Mouse (Mus musculus): Measurements from ENCODE around the gene Dnajc13. TPM values are rescaled to one million over a fixed set of nuclear protein-coding genes. Genes with fewer than 3 reads are reported as not detected.

Gene Dnajc13
- total RNA-seq, 1 experiment from 2014 or later: 47.2 TPM

DNA sequence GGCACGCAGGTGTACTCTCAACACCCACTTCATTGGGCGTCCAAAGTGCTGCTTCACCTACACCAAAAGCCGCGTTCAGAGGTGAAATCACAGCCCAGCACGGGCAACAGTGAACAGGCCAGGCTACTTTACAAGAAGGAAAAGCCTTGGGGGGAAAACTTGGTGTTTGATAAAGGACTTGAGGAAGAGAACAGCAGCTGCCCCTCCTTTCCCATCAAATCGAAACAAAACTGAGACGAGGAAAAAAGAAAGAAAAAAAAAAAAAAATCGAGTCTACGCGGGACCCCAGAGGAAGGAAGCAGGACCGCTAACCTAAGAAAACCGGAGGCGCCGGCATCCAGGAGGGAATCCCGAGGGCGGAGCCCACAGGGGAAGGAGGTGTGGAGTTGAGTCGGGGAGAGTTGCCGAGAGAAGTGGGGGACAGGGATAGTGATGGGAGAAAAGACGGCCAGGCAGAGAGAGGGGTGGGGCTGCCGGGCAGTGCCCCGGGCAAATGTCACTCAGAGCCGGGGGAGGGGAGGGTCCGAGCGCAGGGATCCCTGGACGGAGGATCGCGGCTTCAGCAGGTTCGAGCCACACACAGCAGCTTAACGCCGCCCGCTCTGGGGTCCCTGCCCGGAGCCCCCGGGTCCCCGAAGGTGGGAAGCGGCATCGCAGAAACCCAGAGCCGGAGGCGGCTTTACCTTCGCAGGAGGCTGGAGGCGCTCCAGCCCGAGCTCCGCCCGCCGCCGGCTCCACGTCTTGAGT lies 541 bp downstream of the Dnajc13 start:
- no peak for ATAC-seq (replicated peaks; ENCODE audit: insufficient number of reproducible peaks, low FRiP score, low TSS enrichment, poor library complexity, severe bottlenecking)

- ATAC-seq (replicated peaks; ENCODE audit: insufficient number of reproducible peaks, low FRiP score, low TSS enrichment, poor library complexity, severe bottlenecking): no peak
Measured at GRCm38 (mm10) chr9:104260306-104260705, 2.4 kb downstream of the Dnajc13 start.

GRCm38 (mm10) chr9:104256085-104256484 lies 6.6 kb downstream of the Dnajc13 start:
- no peak for ATAC-seq (replicated peaks; ENCODE audit: insufficient number of reproducible peaks, low FRiP score, low TSS enrichment, poor library complexity, severe bottlenecking)

DNA sequence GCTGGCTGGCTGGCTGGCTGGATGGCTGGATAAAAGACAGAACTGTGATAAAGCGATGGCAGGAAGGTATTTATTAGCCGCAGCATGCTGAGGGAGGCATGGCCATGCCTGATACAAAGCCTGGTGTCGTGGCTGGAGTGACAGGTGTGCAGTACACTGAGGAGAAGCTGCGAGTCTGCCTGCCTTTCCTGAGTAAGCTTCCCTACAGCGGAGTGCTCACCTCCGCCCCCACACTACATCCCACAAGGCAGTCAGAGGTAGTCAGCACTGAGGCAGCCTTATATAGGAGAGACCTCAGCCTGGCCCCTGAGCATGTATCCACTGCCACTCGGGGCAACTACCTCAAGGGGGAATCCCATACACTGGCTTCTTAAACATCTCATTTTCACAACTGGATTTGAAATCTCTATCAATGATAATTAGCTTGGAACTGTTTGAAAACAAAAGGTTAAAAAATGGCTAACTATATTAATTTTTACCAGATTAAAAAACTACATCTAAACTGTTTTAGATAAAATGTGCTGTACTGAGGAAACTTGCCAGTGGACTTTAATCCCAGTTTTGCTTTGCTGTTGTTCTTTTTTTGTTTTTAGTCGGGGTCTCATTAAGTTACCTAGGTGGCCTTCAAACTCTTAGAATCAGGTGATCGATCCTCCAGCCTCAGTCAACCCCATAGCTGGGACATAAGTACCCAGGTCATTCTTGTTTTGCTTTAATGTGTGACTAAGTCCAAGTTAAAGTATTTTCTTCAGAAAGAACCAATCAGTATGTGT lies 8.1 kb downstream of the Dnajc13 start:
- ATAC-seq (replicated peaks; ENCODE audit: insufficient number of reproducible peaks, low FRiP score, low TSS enrichment, poor library complexity, severe bottlenecking): no peak

DNA sequence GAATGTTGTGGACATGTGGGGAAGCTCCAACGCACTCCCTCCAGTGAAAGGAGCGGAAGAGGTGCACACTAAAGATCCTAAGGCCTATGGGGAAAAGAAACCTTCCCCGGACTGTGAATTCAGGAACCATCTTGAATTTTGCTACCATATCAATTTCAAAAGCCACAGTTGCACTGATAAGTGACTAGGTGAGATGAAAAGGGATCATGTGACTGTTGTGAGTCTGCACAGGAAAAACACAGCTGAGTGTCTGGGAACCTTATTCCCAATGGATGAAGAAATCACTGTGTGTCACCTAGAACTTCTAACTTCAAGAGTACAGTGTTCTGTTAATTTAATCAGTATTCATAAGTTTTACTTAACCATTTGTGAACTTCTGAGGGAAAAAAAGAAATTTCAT lies 10.1 kb downstream of the Dnajc13 start:
- ATAC-seq (replicated peaks; ENCODE audit: insufficient number of reproducible peaks, low FRiP score, low TSS enrichment, poor library complexity, severe bottlenecking): no peak

GRCm38 (mm10) chr9:104251687-104252086 lies 11.0 kb downstream of the Dnajc13 start:
- no peak for ATAC-seq (replicated peaks; ENCODE audit: insufficient number of reproducible peaks, low FRiP score, low TSS enrichment, poor library complexity, severe bottlenecking)

GRCm38 (mm10) chr9:104251111-104251510 lies 11.6 kb downstream of the Dnajc13 start:
- no peak for ATAC-seq (replicated peaks; ENCODE audit: insufficient number of reproducible peaks, low FRiP score, low TSS enrichment, poor library complexity, severe bottlenecking)

GRCm38 (mm10) chr9:104247307-104247987 lies 15.3 kb downstream of the Dnajc13 start:
- no peak for ATAC-seq (replicated peaks; ENCODE audit: insufficient number of reproducible peaks, low FRiP score, low TSS enrichment, poor library complexity, severe bottlenecking)

DNA sequence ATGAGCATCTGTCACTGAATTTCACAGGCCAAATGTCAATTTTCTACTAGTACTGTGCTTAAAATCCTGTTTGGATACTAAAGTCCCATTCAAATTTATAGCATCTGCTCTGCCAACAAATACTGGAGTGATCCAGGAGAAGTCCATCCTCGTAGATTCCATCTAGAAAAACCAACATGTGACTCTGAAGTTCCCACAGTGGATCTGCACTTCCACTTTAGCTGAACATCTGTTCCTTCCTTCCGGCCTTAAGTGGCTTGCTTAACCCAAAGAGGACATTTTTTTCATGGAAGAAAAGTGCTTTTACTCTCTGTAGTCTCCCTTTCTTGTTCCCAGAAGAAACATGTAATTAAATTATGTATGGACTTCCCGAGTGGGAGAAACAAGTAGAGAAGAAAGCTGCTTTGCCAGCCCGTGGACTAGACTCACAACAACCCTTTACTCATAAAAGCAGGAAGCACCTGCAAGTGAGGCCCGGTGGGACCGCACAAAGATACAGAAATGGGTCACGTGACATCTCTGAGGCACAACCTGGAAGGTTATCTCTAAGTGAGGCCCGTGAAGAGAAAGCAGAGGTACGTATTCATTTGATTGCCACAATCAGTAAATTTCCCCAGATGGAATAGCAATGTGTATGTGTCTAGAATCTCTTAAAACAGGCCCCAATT lies 18.8 kb downstream of the Dnajc13 start:
- no peak for ATAC-seq (replicated peaks; ENCODE audit: insufficient number of reproducible peaks, low FRiP score, low TSS enrichment, poor library complexity, severe bottlenecking)

DNA sequence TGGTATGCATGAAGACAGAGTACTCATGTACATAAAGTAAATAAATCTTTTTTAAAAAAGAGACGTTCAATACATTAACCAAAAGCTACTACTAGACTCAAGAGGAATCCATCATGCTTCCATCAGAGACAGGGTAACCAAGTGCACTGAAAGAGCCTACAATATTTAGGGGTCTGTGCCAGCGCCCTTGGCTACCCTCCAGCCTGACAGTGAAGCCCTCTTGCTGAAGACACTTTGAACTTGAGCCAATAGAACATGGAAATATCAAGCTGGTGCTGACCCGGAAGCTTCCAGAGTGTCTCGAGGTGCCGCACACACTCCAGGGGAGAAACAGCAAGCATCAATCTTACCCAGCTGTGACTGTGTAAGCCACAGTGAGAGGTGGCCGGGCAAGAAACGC lies 22.6 kb downstream of the Dnajc13 start:
- no peak for ATAC-seq (replicated peaks; ENCODE audit: insufficient number of reproducible peaks, low FRiP score, low TSS enrichment, poor library complexity, severe bottlenecking)

DNA sequence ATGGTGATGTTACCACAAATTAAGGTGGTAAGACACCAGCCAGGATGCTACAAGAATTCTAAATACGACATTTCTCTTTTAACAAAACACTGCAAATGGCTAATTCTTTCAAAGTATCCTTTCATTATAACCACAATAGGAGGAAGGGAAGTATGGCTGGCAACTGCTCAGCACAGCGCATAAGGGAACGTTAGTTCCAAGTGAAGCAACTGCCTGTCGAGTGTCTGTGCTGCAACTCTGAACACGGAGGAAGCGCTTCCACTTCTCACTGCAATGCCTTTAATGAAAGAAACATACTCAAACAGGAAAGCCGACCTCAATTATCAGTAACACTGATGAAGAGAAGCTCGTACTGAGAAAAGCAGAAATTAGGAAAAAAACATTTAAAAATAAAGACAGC lies 23.7 kb downstream of the Dnajc13 start:
- ATAC-seq (replicated peaks; ENCODE audit: insufficient number of reproducible peaks, low FRiP score, low TSS enrichment, poor library complexity, severe bottlenecking): no peak; the same call in 1 of the 2 replicates

- ATAC-seq (replicated peaks; ENCODE audit: insufficient number of reproducible peaks, low FRiP score, low TSS enrichment, poor library complexity, severe bottlenecking): no peak
Measured at GRCm38 (mm10) chr9:104236256-104236930, 26.3 kb downstream of the Dnajc13 start.

GRCm38 (mm10) chr9:104235751-104236150 lies 27.0 kb downstream of the Dnajc13 start:
- no peak for ATAC-seq (replicated peaks; ENCODE audit: insufficient number of reproducible peaks, low FRiP score, low TSS enrichment, poor library complexity, severe bottlenecking)

DNA sequence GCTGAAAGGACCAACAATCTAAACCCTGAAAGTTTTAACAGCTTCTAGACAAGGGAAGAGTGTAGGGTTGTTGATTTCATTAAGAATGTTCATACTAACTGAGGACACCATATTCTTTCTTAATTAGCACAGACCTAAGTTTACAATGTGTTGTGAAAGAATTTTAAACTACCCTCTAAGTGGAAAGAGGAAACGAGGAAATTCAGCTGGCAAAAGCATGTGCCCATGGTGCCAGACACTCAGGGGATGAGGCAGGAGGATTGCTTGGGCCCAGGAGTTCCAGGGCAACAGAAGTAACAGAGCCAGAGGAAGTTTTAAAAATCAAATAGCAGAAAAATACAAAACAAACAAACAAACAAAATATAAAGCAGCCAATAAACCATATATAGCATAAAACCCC lies 28.9 kb downstream of the Dnajc13 start:
- ATAC-seq (replicated peaks; ENCODE audit: insufficient number of reproducible peaks, low FRiP score, low TSS enrichment, poor library complexity, severe bottlenecking): no peak

GRCm38 (mm10) chr9:104233060-104233459 lies 29.7 kb downstream of the Dnajc13 start:
- peak; percentile 50; the same call in 1 of the 2 replicates for ATAC-seq (replicated peaks; ENCODE audit: insufficient number of reproducible peaks, low FRiP score, low TSS enrichment, poor library complexity, severe bottlenecking)

DNA sequence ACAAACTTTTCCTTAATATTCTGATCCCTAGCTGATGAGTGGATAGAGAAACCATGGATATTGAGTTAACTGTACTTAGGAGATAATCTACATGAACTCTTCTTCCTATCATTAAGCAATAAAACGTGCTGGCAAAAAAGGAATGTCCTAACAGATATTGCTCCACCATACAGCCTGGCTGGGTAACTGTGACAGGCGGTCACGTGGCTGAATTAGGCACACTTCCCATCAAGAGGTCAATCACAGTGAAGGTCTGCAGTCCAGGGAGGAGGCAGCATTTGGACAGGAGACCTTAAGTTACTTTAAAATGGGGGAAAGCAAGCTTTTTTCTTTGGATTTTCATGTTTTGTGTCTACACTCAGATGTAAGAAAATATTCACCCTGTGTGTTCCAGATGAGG lies 30.7 kb downstream of the Dnajc13 start:
- no peak for ATAC-seq (replicated peaks; ENCODE audit: insufficient number of reproducible peaks, low FRiP score, low TSS enrichment, poor library complexity, severe bottlenecking)

- no peak for ATAC-seq (replicated peaks; ENCODE audit: insufficient number of reproducible peaks, low FRiP score, low TSS enrichment, poor library complexity, severe bottlenecking)
Measured at GRCm38 (mm10) chr9:104211402-104211801, 51.3 kb downstream of the Dnajc13 start.

DNA sequence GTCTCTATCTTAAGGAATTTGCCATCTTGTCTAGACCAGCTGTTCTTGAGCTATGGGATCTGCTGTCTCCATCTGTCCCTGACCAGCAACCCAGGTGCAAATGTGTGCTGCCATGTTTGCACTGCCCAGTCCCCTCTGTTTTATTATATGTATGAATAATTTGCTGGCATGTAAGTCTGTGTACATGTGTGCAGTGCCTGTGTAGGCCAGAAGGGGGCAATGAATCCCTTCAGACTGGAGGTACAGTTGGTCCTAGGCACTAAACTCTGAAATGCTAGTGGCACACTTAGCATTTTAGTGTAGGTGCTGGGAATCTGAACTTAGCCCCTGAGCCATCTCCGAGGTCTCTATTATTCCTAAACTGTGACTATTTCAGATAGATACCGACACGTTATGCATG lies 58.9 kb downstream of the Dnajc13 start:
- ATAC-seq (replicated peaks; ENCODE audit: insufficient number of reproducible peaks, low FRiP score, low TSS enrichment, poor library complexity, severe bottlenecking): 0 out of 2 replicates have a peak, but pooled peaks have one; percentile 50

Data from monocyte, adult 5-6 weeks (primary cell).